In the genomic region with DNA sequence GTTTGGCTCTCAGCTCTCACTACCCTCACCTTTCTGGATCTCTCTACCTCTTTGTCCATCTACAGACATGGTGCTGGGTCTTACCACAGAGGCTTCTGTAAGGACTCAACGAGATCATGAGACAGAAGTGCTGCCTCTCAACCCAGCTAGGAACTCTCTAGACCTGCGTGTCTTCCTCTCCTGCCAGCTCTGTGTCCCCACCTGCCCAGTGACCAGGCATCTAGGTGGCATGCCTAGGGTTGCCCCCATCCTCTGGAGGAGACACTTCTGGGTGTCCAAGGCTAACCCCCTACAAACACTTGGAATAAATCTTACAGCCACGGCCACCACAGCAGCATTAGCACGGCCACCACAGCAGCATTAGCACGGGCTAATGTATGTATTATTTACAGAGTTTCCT, we compare ENCODE assay signal across 25 mouse cellular contexts.
"Had no signal": no experiment of that assay in that cellular context is flagged by ENCODE, and none has a peak within 500 bp of the region (broad histone marks: within the 10 kb centered on the region; RNA-seq: fewer than 3 reads in every experiment).

No protein-coding gene starts in this region.

- H3K36me3 ChIP-seq: heart, embryonic 12.5 days; hindbrain, embryonic 12.5 days; intestine, embryonic 15.5 days; limb, embryonic 12.5 days had no signal

- H3K4me2 ChIP-seq: heart, embryonic 12.5 days; hindbrain, embryonic 12.5 days; hindbrain, embryonic 14.5 days; intestine, embryonic 15.5 days; limb, embryonic 12.5 days had no signal

- DNase-seq: gastrocnemius, adult 2 months; gastrocnemius, postnatal 10 days; gastrocnemius, postnatal 25 days; heart, adult 2 months; heart, postnatal 10 days; heart, postnatal 4 days; kidney, adult 18-20 months; kidney, adult 8-10 months; kidney, postnatal 10 days; kidney, postnatal 25 days; kidney, postnatal 4 days; liver had no signal

- H3K4me3 ChIP-seq: gastrocnemius, adult 2 months; heart, adult 2 months; heart, embryonic 10.5 days; heart, embryonic 12.5 days; hindbrain, embryonic 12.5 days; intestine, embryonic 15.5 days; layer of hippocampus, adult 2 months; left cerebral cortex, adult 2 months; limb, embryonic 10.5 days; limb, embryonic 12.5 days had no signal

- H3K27me3 ChIP-seq: intestine, embryonic 15.5 days; limb, embryonic 12.5 days had no signal

- H3K27ac ChIP-seq: gastrocnemius, adult 2 months; heart, adult 2 months; heart, embryonic 10.5 days; hindbrain, embryonic 12.5 days; hindbrain, embryonic 14.5 days; layer of hippocampus, adult 2 months; left cerebral cortex, adult 2 months had no signal

- ATAC-seq: forebrain, embryonic 16.5 days; hindbrain, embryonic 16.5 days; inflammation-experienced regulatory T-cells, adult 6 months; intestine, embryonic 15.5 days; intestine, postnatal 0 days had no signal

- H3K9ac ChIP-seq: heart, embryonic 12.5 days; hindbrain, embryonic 12.5 days; hindbrain, embryonic 14.5 days; intestine, embryonic 15.5 days; limb, embryonic 12.5 days had no signal

- H3K9me3 ChIP-seq: heart, embryonic 10.5 days; heart, embryonic 12.5 days; hindbrain, embryonic 12.5 days; intestine, embryonic 15.5 days; limb, embryonic 10.5 days had no signal
